Mouse (Mus musculus) midbrain, embryonic 16.5 days (tissue): ENCODE measurements around the gene Vmn2r82. TPM values are rescaled to one million over a fixed set of nuclear protein-coding genes. Genes with fewer than 3 reads are reported as not detected.

ENCODE experiments used
- polyA plus RNA-seq: library from polyadenylated mRNA; unstranded; fragments of >200 nt; fragmentation: Nextera tagmentation; extraction: Ambion mirVana; gene quantifications from 2 replicates; pipeline ENCODE4 v1.2.1, GENCODE M21; 2015

Vmn2r82 gene
- polyA plus RNA-seq, 1 experiment from 2014 or later: not detected

Other genes with a start within 250 kb of the Vmn2r82 start
- gene Vmn2r80, start 207.8 kb upstream of the Vmn2r82 start, polyA plus RNA-seq: not detected in 2 replicates
- gene Vmn2r81, start 108.8 kb upstream of the Vmn2r82 start, polyA plus RNA-seq: not detected in 2 replicates
- 0.10 TPM in 1 of 2 replicates, not detected in the other for gene Vmn2r83, start 112.2 kb downstream of the Vmn2r82 start, polyA plus RNA-seq
- 19.2 and 22.4 TPM in 2 replicates for gene Plpp2, start 177.3 kb downstream of the Vmn2r82 start, polyA plus RNA-seq
- gene Mier2, start 198.7 kb downstream of the Vmn2r82 start, polyA plus RNA-seq: 56.2 and 56.8 TPM in 2 replicates
- not detected in 2 replicates for gene Theg, start 230.8 kb downstream of the Vmn2r82 start, polyA plus RNA-seq